Mouse (Mus musculus) right cerebral cortex, postnatal 36 days (tissue): ENCODE data around the gene Atp6v0e.

Source experiments
- DNase-seq, 2 experiments: peaks; one replicate each; pipeline ENCODE4 v3.0.0; 2022; ENCODE audit warnings: low spot score in 2 of 2, mixed read lengths in 1 of 2

The Atp6v0e gene

GRCm38 (mm10) chr17:26662978-26663683 lies at the start of gene Atp6v0e:
Gene Atp6v0e, plus strand, starts transcription at chr17:26663231.
- DNase-seq = peak; percentile 91 to 93

DNA sequence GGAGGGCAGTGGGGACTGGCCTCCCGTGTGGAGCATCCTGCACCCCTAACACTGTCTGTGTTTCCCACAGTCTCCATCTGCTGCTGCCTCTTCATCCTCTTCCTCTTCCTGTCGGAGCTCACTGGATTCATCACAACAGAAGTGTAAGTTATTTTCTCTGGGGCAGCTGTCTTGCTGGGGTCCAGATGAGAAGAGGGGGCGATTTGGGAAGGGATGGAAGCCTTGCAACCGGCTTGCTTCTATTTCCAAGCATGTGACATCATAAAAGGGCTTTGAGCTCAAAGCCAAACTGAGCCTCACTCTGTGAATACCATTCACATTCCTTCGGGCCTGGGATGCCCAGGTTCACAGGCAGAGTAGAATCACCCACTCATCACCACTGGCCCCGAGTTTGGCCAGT lies 48.7 kb upstream of the Atp6v0e start:
- DNase-seq = no peak

DNA sequence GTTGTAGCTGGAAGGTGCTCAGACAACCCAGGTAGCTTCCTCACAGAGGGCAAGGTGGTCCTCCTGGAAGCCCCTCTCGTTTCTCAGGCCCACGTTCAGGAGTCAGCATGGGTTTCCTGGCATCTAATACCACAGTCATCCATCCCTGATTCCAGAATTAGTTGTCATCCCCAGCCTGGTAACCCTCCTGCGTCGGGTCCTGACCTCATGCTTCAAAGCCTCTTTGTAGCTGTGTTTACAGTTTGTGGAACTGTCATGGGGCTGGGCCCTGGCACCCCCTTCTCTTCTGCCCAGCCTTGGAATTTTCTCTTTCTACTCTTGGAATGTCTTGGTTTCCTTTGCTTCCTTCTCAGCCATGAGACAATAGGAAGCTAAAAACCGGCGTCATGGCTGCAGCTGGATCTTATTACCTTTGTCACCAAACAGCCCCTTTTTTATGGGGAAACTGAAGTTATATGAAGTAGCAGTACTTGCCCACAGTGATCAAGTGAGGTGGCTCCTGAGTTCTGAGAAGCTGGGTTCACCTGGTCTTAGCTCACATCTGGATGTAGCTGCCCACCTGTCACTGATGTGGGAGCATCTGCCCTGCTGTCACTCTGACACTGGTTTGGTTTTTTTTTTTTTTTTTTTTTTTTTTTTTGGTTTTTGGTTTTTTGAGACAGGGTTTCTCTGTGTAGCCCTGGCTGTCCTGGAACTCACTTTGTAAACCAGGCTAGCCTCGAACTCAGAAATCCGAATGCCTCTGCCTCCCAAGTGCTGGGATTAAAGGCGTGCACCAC lies 48.1 kb upstream of the Atp6v0e start:
- DNase-seq = no peak

DNA sequence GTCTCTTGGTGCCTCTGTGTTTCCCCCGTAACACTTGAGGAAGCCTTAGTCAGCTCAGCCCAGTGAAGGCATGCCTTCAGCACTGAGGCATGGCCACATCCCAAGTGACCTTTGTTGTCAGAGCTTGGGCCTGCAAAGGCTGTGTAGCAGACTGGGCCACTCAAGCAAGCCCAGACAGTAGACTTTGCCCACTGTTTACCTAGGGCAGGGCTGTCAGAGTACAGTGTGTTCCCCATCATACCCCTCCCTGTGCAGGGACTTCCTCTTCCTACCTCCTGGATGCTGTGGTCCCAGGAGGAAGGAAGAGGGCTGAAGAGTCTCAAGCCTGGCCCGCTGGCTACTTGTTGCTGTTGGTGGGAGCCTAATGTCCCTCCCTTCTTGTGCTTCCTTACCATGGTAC lies 46.3 kb upstream of the Atp6v0e start:
- no peak for DNase-seq

GRCm38 (mm10) chr17:26618498-26618897 lies 44.5 kb upstream of the Atp6v0e start:
- no peak for DNase-seq

DNA sequence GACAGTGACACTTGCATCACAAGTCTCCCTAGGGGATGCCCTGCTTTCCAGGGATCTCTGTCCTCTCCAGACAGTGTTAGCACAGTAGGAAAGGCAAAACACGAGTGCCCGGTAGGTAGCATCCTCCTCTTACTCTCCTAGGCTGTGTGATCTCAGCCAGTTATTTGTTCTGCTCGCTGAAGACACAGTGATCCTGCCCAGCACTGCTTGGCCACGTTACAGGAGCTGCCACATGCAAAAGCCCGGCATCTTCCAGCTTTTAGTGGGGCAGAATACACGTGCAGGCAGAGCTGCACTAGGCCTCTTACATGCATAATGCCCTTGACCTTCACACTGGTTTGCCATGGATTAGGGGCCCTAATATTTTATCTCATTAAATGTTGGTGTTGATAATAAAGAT lies 43.5 kb upstream of the Atp6v0e start:
- DNase-seq = no peak

GRCm38 (mm10) chr17:26620292-26620691 lies 42.7 kb upstream of the Atp6v0e start:
- no peak for DNase-seq

GRCm38 (mm10) chr17:26620786-26621766 lies 42.0 kb upstream of the Atp6v0e start:
- DNase-seq = peak in 1 of 2 experiments; percentile 76

- no peak for DNase-seq
Observed at GRCm38 (mm10) chr17:26621912-26622311, 41.1 kb upstream of the Atp6v0e start.

- no peak for DNase-seq
Observed at GRCm38 (mm10) chr17:26623991-26624390, 39.0 kb upstream of the Atp6v0e start.

DNA sequence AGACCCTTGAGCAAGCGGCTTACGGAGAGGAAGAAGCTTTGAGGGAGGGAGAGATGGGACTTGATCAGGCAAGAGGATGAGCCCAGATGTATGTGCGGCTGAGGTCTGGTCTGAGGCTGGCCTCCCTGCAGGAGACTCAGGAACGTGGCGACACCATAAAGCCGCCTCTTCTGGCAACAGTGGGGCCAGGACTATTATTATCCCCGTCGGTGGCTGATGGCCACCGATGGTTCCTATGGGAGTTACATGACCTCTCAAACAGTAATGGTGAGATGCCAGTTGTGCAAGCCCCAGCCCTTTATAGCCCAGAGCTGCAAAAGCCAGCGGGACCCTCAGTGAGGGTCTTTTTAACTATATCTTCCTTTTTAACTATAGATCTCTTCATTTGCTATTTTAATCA lies 38.0 kb upstream of the Atp6v0e start:
- no peak for DNase-seq

- no peak for DNase-seq
Observed at GRCm38 (mm10) chr17:26625521-26626010, 37.5 kb upstream of the Atp6v0e start.

GRCm38 (mm10) chr17:26628479-26628878 lies 34.6 kb upstream of the Atp6v0e start:
- DNase-seq = no peak

GRCm38 (mm10) chr17:26628936-26629335 lies 34.1 kb upstream of the Atp6v0e start:
- no peak for DNase-seq

DNA sequence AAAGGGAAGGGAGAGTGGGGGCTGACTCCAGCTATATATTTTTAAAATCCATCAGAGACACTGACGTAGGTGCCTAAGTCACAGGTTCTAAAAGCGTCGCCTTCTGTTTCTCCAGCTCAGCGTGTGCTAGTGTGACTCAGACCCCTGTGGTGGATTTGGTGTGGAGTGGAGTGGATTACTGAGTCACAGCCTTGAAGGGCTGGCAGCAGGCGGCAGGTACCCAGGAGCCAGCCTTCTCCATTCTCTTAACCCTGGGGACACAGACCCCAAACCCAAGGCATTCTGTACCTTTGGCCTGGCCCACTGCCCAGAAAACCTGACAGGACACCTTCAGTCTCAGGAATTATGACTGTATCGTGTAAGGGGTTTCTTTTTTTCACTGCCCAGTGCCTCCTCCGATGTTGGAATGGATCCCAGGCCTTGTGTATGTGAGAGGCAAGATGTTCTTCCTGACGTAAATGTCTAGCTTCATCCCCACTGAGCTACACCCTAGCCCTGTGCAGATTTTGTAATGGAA lies 31.2 kb upstream of the Atp6v0e start:
- DNase-seq = peak; percentile 70 to 85

- no peak for DNase-seq
Observed at GRCm38 (mm10) chr17:26633186-26633585, 29.8 kb upstream of the Atp6v0e start.

- DNase-seq = no peak
Observed at GRCm38 (mm10) chr17:26633926-26634325, 29.1 kb upstream of the Atp6v0e start.

DNA sequence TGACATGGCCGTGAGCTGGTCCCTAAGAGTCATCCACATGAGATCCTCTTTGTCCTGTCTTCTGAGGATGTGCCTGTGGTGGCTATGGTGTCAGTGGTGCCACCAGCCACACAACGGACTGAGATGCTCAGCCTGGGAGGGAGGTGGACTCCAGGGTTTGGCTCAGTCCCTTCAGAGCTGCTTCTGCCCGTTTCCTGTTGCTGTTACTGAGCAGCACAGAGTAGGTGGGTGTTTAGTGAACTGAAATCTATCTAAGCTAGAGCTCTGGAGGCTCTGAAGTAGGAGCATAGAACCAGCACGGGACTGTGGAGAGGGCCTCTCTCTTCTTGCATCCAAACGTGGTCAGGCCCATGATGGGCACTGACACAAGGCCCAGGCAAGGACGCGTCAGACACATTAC lies 28.5 kb upstream of the Atp6v0e start:
- peak in 1 of 2 experiments; percentile 63 for DNase-seq

DNA sequence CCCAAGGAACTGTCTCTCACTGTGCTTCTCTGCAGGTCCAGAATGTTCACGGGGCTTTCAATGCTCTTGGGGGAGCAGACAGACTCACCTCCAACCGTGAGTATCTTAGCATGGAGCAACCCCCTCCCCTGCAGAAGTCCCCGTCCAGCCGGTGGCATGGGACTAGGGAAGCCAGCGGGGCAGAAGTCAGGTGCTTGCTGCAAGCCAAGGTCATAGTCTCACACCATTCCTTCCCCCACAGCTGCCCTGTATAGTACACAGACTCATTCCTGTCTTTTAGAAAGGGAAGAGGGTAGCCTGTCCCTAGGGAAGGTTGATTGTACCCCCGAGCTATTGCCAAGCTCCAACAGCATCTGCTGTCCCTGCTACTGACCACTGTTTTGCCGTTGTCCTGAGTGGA lies 27.1 kb upstream of the Atp6v0e start:
- no peak for DNase-seq

DNA sequence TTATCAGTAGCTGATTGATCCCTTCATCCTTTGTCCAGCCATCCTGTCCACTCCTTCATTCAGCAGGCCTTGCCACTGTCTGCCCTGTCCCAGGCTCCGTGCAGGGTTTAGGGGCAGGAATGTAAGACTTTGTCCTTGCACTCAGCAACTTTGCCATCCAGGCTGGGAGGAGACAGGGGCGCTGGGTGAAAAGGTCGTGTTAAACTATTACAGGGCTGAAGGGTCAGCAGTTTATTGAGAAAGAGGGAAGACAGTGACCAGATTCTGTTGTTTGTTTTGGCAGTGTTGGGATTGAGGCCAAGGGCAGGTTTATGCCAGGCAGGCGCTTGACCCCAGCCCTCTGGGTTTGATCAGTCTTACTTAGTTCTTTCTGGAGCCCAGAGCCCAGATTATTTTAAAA lies 25.2 kb upstream of the Atp6v0e start:
- DNase-seq = no peak

DNA sequence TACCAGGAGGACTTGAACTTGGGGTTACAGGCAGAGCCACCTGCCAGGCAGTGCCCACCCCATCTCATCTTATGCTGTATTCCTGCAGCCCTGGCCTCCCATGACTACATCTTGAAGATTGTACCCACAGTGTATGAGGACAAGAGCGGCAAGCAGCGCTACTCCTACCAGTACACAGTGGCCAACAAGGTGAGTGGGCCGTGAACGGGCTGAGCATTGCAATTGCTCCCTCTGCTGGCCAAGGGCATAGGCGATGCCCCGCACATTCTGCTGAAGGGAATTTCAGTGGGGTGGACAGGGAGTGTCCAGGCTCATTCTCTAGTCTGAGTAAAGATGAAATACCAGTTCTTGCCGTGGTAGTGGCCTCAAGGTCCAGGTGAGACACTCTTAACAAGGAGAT lies 24.4 kb upstream of the Atp6v0e start:
- no peak for DNase-seq

DNA sequence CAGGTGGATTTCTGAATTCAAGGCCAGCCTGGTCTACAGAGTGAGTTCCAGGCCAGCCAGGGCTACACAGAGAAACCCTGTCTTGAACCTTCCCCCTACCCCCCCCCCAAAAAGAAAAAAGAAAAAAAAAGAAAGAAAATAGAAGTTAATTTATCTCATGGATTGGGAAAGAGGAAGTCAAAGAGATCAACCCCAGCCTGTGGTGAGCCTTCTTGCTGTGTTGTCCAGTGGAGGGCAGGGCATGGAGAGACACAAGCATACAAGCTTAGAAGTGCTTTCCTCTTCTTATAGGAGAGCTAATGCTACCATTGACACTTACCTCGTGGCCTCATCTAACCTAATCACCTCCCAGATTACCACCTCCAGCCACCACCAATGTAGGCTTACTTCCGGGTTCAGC lies 23.2 kb upstream of the Atp6v0e start:
- DNase-seq = no peak
